Mouse (Mus musculus): Measurements from ENCODE around the gene Lzic. TPM values are rescaled to one million over a fixed set of nuclear protein-coding genes. Genes with fewer than 3 reads are reported as not detected.
"Not testable (repeated sequence)": the region's sequence is repeated elsewhere in the genome, so short reads cannot be mapped to it uniquely, and the experiment has no call there.

Lzic gene
- 10 to 100 TPM; 24.6 to 25.4 TPM for total RNA-seq (2021)
- long read RNA-seq, experiment 1, transcript Lzic-201 (7 exons, 1,817 nt) = major isoform, 8 of 21 reads
- long read RNA-seq, experiment 1, partial matches to known transcripts = 2 of 21 reads
- long read RNA-seq, experiment 1, other reads (novel, unspliced or antisense) = 11 of 21 reads
- long read RNA-seq, experiment 2, transcript Lzic-201 (7 exons, 1,817 nt) = major isoform, 7 of 21 reads
- long read RNA-seq, experiment 2, partial matches to known transcripts = 0 of 21 reads
- long read RNA-seq, experiment 2, other reads (novel, unspliced or antisense) = 14 of 21 reads

DNA sequence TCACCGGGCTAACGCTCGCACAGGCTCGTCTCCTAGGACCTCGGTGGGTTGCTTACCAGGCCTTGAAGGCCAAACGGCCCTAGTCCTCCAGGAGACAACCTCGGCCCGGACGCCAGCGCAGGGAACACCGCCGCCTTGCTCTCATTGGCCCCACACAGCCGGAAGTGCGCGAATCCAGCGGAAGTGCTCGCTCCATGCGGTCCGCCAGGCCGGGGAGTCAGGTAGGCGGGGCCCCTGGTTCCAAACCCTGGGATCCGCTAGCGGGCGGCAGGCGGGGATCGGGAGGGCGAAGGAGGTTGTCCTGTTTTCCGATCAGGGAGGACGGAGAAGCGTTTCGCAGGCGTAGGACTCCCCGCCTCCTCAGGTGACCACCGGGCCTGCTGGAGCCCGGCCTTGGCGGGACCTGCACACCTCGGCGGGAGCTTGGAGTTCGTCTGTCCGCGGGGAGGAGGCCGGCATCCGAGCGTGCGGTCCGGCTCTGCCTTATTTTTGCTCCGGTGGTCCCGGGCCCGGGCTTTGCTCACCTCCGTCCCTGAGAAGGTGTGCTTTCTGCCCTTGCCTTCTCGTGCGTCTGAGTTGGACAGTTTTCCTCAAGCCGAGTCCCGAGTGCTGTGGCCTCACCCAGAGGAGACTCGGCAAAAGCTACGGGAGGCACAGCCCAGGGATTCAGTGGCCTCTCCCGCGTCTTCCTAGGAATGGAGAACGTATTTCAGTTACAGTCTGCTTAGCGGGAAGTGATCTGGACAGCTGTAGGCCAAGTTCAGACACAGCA lies at the start of gene Lzic, which contains the start of gene Nmnat1:
Gene Lzic, plus strand, starts transcription at position 177 of the 772 bp plus-strand sequence.
Gene Nmnat1, minus strand, starts transcription at position 150 of the 772 bp plus-strand sequence.
- intact Hi-C loops (cut with DNase I) = loop anchor here (5.0 kb wide), 1 partner anchor 62 kb away; no protein-coding TSS in a partner anchor
- DNase-seq (ENCODE audit: low spot score in 2 of 2) = peak; percentile 91 to 93

DNA sequence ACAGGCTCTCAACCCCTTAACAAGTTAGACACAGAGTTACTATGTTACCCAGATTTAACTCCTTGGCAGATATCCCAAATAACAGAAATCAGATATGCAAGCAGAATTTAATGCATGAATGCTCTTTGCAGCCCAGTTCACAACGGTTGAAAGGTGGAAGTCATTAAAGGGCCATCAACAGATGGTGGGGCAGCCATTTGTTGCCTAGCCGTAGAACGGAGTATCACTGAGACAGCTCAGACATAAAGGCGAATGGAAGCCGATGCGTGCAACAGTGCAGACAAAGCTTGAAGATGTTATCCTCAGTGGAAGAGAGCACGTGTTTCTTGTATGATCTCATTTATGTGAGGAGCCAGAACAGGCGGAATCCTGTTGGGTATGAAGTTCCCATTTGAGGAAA lies 44.5 kb upstream of the Lzic start:
- no peak for DNase-seq (ENCODE audit: low spot score in 2 of 2)
- intact Hi-C loops (cut with DNase I) = no loop called here

DNA sequence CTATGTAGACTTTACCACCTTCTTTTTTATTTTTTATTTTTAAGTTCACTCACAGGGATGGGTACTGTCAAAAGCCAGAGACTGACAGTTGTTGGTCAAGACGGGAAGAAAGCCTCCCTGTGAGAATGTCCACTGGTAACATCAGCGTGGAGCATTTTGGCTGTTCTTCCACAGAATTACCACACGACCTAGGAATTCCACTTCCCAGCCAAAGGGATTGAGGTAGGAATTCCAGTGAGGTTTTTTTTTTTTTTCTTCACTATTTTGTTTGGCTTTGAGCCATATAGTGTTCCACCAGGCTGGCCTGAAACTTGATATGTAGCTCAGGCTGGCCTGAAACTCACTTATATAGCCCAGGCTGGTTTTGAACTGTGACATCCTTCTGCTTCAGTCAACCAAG lies 42.6 kb upstream of the Lzic start:
- intact Hi-C loops (cut with DNase I) = no loop called here
- DNase-seq (ENCODE audit: low spot score in 2 of 2) = no peak

DNA sequence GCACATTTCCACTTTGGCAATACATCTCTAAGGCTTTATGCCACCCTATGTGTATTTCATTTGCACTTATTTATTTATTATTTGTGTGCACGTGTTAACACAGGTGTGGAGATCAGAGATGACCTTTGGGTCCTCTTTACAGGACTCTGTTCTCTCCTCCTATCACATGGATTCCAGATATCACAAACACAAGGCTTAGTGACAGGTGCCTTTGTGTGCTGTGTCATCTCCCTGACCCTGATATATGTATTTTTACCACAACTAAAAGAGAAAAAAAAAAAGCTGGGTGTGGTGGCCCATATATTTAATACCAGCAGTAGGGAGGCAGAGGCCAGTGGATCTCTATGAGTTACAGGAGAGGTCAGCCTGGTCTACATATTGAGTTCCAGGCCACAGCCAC lies 40.6 kb upstream of the Lzic start:
- intact Hi-C loops (cut with DNase I) = no loop called here

DNA sequence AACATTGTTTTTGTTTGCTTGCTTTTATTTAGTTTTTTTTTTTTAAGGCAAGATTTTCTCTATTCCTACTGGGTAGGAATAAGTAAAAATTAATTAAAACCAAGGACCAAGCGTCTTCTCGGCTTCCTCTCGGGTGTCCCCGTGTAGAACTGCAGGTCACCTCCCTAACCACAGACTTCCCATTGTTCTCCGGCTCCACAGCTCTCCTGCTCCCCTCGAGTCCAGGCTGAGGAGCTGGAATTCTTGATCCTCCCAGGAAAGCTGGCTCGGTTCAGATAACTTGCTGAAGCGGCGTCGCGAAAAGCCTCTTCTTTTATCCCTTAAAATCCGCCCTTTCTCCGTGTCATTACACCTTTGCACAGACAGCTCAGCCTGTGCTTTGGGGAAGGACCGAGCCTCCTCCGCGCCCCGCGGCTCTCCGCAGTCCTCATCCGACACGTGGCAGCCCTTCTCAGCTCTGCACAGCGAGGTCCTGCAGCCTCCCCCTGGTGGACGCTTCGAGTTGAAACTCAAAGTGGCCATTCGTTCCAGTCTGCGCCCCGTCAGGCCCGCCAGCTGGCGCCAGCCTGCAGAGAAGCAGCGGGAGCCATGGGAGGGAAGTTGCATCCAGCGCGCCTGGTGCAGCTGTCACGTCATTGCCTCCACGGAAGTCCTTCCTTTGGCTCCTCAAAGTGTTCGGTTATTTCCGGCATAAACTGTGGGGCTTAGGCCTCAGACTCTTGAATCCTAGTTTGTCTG lies 39.9 kb upstream of the Lzic start:
- intact Hi-C loops (cut with DNase I) = loop anchor here (1.0 kb wide), 1 partner anchor 19 kb away; the partner anchor contains the start of gene Ube4b
- peak; percentile 87 to 88 for DNase-seq (ENCODE audit: low spot score in 2 of 2)

More for the DNA sequence above, 40.6 kb upstream of the Lzic start:
- DNase-seq (ENCODE audit: low spot score in 2 of 2) = no peak

DNA sequence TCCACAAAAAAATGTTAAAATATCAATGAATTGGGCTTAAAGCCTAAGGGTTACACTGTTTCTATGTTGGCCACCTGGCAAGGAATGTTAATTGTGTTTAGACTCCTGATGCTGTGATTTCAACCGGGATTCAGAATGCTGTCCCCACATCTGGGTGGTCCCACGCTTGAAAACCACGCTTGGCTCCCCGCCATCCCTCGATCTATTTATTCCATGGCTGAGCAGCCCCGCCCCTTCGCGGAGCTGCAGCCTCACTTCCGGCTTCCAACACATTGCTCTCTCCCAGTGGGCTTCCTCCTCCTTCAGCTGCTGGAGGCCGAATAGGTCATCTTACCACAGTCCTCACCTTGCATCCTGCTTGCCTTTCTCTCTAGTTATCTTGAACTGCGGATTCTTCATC lies 39.2 kb upstream of the Lzic start:
- peak; percentile 30 to 46 for DNase-seq (ENCODE audit: low spot score in 2 of 2)
- intact Hi-C loops (cut with DNase I) = loop anchor here (1.0 kb wide), 1 partner anchor 20 kb away; the partner anchor contains the start of gene Ube4b

DNA sequence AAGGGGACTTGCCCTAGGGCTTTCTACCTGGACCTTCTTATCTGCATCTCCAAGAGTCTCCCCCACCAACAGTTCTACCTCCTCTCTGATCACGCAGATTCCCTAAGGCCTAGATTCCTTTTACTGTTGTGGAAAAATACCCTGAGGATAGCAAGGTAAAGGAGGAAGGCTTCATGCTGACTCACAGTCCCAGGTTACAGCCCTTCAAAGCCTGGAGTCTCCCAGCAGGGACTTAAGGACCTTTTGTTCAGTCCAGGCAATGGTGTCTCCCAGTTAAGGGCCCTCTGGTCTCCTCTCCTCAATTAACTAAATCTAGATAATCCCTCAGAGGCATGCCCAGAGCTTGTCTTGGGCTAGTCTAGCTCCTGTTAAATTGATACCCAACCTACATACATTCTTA lies 38.7 kb upstream of the Lzic start:
- intact Hi-C loops (cut with DNase I) = no loop called here
- no peak for DNase-seq (ENCODE audit: low spot score in 2 of 2)

DNA sequence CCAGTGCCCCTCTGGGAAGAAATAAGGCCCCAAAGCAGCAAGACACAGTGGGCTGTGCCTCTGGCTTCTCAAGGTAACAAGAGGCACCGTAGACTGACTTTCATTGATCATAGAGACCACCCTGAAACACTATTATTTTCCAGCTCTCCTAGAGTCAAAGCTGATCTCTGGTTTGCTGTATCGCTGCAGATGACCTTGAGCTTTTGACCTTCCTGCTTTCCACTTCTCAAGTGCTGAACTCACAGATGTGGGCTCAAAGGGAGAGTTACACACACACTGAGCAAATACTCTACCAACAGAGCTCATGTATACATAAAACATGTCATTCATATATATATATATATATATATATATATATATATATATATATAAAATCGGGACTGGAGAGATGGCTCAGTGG lies 34.4 kb upstream of the Lzic start:
- DNase-seq (ENCODE audit: low spot score in 2 of 2) = no peak
- intact Hi-C loops (cut with DNase I) = no loop called here

DNA sequence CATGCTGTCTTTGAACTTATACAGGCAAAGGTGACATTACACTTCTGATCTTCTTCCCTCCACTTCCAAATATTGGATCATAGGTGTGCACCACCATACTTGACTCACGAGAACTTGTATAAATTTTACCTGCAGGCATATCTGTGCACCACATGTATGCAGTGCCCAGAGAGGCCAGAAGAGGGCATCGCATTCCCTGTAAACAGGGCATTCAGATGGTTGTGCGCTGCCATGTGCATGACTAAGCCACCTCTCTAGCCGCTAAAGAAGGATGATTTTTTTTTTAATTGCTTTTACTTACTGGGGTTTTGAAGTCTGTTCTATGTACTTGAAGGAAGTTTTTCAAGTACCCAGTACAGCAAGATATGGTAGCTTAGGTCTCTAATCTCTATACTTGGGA lies 31.4 kb upstream of the Lzic start:
- peak; percentile 19 to 45 for DNase-seq (ENCODE audit: low spot score in 2 of 2)
- intact Hi-C loops (cut with DNase I) = no loop called here

DNA sequence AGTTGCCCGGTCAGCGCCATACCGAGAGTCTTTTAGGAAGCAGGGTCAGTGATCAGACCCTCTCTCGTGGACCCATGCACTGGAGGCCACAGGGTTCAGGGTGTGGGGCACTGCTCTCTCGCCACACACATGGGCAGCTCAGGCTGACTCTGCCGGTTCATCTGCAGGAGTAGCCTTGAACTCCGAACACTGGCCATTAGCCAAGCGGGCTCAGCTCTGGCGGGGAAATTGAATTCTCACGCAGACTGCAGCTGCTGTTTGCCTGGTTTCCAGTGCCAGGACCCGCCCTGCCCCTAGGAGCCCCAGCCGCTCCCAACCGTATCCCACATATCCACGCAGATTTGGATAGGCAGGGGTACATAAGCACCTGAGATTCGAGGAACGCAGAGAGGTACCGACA lies 30.8 kb upstream of the Lzic start:
- intact Hi-C loops (cut with DNase I) = no loop called here

DNA sequence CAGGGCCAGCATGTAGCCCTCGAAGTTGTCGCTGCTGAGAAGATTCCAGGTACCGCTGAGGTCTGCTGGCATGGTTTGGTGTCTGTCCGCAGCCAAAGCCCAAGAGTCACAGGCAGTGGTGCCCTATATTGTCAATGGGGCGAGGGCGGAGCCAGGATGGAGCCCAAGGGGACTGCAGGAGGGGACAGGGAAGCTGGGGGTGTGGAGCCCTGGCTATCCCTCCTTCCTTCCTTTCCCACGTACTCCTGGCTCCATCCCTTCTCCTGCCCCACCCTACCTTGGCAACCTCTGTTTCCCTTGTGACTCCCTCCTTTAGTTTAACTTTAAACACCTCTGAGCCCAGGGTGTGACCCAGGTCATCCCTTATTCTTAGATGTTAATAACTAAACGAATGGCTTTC lies 30.1 kb upstream of the Lzic start, which contains the start of gene Rbp7:
Gene Rbp7, minus strand, starts transcription at position 100 of the 400 bp plus-strand sequence.
- no peak for DNase-seq (ENCODE audit: low spot score in 2 of 2)
- intact Hi-C loops (cut with DNase I) = no loop called here

More for the DNA sequence above, 30.8 kb upstream of the Lzic start:
- DNase-seq (ENCODE audit: low spot score in 2 of 2) = no peak

DNA sequence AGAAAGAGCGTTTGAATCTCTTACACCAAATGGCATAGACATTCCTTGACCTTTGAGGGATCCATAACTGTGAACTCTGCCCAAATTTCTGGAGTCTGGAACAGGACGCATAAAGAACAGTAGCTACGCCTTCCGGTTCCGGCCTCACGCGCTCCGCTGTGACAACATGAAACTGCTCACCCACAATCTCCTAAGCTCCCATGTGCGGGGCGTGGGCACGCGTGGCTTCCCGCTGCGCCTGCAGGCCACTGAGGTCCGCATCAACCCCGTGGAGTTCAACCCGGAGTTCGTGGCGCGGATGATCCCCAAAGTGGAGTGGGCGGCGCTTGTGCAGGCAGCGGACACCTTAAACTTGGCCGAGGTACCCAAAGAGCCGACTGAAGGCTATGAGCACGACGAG lies 27.9 kb upstream of the Lzic start:
- intact Hi-C loops (cut with DNase I); DNase-seq (ENCODE audit: low spot score in 2 of 2): not testable (repeated sequence)

DNA sequence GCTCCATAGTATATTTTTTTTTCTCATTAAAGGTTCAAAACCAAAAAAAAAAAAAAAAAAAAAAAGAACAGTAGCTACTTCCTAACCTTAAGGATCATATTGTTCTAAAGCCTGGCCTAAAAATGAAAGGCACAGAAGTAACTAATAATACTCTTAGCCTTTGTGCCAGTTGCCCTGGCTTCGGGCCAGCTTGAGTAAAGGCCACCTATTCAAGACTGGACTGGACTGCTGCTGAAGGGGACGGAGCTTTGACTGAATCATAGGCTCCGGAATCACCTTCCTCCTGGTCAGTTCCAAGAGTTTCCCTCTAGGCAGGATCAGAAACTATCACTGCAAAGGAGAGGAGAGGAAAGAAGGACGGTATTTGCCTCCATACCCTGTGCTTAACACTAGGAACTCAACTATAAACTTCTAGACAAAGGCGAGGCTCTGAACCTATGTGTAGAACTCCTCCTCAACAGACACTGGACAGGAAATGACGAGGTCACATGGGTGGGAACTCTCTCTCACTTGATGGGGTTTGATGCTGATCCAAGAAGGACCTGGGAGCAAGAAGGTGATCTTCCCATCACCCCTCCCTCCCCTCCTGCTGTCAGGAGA lies 27.1 kb upstream of the Lzic start:
- intact Hi-C loops (cut with DNase I) = no loop called here
- DNase-seq (ENCODE audit: low spot score in 2 of 2) = no peak

DNA sequence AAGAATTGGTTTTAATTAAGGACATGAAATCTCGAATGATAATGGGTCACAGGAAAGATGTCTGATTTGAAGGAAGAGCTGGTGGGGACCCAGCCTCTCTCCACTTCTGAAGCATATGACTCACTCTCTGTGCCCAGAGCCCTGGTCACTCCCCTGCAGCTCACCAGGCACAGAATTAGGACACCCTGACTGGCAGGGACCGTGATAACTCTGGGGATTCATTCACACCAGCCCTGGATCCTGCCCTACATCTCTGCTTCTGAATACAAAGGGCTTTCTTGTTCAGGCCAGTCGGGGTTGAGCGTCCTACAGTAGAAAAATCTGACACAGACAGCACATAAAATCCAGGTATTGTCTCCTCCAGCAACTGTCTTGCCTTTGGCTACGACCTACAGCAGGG lies 26.5 kb upstream of the Lzic start:
- intact Hi-C loops (cut with DNase I) = no loop called here
- no peak for DNase-seq (ENCODE audit: low spot score in 2 of 2)

DNA sequence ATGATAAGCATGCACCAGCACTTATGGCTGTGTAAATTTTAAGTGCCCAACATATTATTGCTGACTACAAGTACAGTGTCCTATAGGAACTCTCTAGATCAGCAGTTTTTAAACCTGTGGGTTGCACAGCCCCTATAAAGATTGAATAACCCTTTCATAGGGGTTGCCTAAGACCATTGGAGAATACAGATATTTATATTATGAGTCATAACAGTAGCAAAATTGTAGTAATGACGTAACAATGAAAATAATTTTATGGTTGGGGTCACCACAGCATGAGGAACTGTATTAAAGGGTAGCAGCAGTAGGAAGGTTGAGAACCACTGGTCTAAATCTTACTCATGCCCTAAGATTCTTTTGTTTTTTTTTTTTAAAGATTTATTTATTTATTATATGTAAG lies 25.6 kb upstream of the Lzic start:
- intact Hi-C loops (cut with DNase I) = no loop called here
- DNase-seq (ENCODE audit: low spot score in 2 of 2) = no peak

DNA sequence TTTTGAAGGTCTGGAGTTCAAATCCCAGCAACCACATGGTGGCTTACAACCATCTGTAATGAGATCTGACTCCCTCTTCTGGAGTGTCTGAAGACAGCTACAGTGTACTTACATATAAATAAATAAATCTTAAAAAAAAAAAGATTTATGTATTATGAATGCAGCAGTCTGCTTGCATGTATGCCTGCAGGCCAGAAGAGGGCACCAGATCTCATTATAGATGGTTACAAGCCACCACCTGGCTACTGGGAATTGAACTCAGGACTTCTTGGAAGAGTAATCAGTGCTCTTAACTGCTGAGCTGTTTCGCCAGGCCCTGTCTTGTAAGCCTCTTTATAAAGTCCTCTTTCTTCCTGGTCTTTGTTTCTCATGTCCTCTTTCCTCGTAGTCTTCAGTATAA lies 24.6 kb upstream of the Lzic start:
- DNase-seq (ENCODE audit: low spot score in 2 of 2); intact Hi-C loops (cut with DNase I): not testable (repeated sequence)

DNA sequence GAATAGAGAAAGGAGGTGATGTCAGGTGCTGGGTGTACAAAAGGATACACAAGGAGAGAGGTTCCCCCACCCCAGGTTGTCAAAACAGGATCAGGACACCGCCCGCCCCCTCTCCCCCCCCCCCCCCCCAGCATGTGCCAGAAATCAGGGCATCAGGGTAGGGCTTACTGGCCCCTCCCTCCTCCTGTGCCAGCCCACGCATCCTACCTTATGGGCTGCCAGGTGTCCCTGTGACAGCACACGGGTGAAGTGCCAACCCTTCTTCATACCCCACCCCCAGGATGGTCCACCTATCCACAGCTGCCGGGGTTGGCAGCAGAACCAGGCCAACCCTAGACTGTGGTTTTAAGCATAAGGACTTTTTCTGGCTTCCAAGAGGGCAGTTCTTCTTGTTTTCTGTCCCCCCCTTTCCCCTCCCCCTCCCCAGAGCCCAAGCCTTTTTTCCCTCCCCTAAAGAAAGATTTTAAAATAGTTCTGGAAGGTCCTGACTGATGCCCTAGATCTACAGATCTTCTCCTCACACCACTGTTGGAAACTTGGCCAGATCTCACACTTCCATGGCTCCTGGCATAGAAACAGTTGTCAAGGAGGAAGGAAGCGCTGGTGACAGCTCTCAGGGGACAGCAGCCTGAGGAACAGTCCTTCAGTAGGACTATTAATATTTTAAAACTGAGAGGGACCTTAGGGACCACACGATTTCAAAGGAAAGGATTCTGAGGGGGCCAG lies 23.3 kb upstream of the Lzic start:
- intact Hi-C loops (cut with DNase I) = no loop called here

DNA sequence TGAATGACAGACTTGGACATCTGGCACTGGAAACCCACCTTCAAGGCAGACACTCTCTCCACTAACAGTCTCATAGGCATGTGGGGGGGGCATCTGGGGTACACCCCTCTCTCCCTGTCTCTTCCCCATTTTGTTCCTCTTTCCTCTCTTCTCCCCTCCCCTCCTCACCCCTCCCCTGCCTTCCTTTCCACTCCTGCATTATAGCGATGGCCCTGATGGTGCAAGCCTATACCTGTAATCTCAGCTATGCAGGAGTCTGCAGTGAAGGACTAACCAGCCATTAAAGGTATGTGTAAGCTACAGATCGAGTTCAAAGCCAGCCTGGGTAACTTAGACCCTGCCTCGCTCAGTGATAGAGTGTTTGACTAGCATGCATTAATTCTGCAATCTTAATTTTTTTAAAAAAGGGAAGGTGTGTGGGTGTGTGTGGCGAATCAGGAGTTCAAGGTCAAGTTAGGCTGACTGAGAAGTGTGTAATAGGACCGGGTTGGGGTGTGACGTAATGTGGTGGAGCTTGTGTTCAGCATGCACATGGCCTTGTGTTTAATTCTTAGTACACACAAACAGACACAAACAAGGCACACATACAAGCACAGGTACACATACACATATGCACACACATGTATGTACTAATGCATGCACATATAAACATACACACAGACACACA lies 22.6 kb upstream of the Lzic start:
- no peak for DNase-seq (ENCODE audit: low spot score in 2 of 2)
- intact Hi-C loops (cut with DNase I) = no loop called here

More for the DNA sequence above, 23.3 kb upstream of the Lzic start:
- peak in 1 of 2 experiments; percentile 17 for DNase-seq (ENCODE audit: low spot score in 2 of 2)
